Mouse (Mus musculus) testis, postnatal 10 days (tissue): ENCODE measurements around the gene Ptcd2.
"Not testable (repeated sequence)": the region's sequence is repeated elsewhere in the genome, so short reads cannot be mapped to it uniquely, and the experiment has no call there.

Experiments
- DNase-seq: peaks from one replicate; pipeline ENCODE4 v3.0.0; 2021; ENCODE audit warnings: low spot score

The Ptcd2 gene

DNA sequence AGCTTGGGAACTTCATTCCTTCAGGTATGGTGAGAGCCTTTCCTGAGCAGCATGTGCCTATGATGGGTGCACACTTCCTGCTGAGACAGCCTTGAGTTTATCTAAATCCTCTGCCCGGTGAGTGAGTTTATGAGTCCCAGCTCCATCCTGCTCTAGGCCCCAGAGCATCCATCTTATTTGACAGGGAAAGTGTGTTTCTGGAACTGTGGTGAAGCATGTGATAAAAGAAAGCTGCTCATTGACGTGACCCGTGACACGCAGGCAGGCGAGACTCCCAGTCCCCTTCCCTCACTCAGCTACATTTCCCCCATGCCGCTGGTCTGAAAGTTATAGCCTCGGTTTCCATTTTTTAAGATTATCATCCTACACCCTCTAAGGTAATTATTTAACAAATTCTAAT is 11.4 kb upstream of the Ptcd2 start:
- DNase-seq, result no peak

- no peak for DNase-seq
These were observed 10.6 kb upstream of the Ptcd2 start for GRCm38 (mm10) chr13:99355072-99355471.

DNA sequence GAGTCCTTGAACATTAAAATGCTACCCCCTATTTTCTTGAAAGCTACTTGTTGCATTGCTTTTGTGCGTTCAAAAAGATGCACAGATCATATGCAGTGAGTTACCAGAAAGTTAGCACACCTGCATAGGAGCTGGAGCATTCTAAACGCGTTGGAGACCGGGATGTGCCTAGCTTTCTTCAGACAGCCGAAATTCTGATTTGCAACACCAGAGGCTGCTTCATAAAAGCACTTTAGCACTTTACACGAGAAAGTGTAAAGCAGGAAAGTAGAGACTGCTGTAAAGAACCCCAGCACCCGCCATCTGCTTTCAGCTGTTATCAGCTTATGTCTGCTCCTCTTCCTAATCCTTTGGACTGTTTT is 9.0 kb upstream of the Ptcd2 start:
- no peak for DNase-seq

- peak; percentile 89 for DNase-seq
These were observed 8.4 kb upstream of the Ptcd2 start for GRCm38 (mm10) chr13:99352758-99353489.

GRCm38 (mm10) chr13:99351596-99351995 is 7.1 kb upstream of the Ptcd2 start:
- DNase-seq, result no peak

- no peak for DNase-seq
These were observed 6.7 kb upstream of the Ptcd2 start for GRCm38 (mm10) chr13:99351186-99351585.

GRCm38 (mm10) chr13:99350009-99350408 is 5.5 kb upstream of the Ptcd2 start:
- no peak for DNase-seq

- DNase-seq, result no peak
These were observed 468 bp downstream of the Ptcd2 start for GRCm38 (mm10) chr13:99343876-99344598.

GRCm38 (mm10) chr13:99341504-99341903 is 3.0 kb downstream of the Ptcd2 start:
- DNase-seq, result no peak

GRCm38 (mm10) chr13:99337510-99337909 is 7.0 kb downstream of the Ptcd2 start:
- no peak for DNase-seq

DNA sequence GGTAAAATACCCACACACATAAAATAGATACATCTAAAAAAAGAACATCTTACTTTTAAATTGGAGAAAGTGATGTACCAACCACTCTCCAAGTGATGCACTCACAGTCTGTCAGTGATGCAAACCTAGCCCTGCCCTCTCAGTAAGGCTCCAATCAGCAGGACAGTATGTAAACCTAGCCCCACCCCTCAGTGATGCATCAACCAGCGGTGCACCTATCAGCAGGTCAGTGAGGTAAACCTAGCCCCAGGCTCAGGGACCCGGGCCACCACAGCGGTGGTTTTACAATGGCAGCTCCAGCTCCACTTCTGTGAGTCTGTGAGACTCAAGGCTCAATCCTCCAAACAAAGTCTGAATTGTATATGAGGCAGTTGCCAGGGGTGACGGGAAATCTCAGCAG is 13.2 kb downstream of the Ptcd2 start:
- no peak for DNase-seq

- not testable (repeated sequence) for DNase-seq
These were observed 20.2 kb downstream of the Ptcd2 start for GRCm38 (mm10) chr13:99324337-99324685.

DNA sequence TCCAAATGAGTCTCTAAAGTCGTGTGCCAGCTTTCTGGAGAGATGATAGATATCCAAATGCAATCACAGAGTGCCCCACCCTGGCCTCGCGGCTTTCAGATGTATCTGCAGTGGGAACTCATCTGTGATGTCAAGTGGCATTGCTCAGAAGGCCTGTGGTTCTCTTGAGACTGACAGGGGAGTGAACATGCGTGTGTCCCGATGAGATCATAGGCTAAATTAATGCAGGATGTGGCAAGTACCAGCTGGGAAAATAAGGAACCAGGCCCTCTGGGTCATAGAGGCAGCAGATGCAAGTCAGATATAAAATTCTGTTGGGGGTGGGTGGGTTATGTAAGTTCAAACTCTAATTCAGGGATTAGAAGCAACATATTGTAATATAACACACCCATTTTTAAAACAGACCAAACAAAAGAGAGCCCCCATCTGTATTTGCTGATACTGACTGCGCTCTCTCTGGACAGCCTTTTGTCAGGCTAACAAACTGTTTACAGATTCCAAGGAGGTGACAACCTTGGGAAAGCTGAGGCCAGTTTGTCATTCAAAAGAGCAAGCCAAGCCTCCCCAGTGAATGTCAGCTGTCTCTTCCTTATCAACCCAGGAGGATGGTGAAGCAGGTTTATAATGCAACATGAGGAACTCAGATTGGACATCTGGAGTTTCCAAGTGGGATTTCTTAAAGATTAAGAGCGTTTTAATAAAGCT is 20.7 kb downstream of the Ptcd2 start:
- no peak for DNase-seq

DNA sequence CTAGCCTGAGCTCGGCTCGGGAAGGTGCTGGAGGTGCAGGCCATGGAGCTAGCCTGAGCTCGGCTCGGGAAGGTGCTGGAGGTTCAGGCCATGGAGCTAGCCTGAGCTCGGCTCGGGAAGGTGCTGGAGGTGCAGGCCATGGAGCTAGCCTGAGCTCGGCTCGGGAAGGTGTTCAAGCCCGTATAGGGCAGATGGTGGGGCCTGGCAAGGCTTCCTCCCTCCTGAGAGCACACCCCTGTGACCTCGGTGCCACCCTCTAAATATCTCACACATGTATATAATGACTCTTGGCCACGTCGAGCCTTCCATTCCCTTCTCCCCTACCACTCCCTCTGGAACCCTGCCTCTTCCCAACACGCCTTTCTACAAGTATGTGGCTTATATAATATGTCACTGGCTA is 21.6 kb downstream of the Ptcd2 start:
- DNase-seq, result not testable (repeated sequence)

DNA sequence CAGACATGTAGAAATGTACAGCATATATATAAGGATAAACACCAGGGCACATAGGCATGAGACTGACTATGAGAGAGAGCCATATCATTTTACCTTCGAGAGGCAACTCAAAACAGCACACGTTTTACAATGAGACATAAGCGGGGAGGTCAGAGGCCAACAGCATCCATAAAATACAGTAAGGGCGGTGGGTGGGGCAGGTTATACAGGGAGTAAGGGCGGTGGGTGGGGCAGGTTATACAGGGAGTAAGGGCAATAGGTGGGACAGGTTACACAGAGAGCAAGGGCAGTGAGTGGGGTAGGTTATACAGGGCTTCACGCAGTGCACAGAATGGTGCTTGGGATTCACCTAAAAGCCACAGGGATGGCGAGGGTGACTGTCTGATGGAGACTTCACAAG is 24.1 kb downstream of the Ptcd2 start:
- DNase-seq, result no peak

DNA sequence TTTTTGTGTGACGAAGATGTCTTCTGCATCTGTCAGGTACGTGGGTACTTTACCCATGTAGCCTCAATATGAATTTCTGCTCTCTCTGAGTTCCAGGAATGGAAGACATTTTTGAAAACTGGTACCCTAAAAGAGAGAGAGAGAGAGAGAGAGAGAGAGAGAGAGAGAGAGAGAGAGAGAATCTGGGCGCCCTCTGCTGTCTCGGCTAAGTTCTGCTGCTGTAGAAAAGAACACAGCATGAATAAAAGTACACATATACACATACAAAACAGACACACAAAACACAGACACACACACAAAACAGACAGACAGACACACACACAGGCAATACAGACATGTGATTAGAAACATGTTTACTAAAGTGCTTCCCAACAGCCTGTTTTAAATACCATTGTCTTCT is 27.4 kb downstream of the Ptcd2 start:
- DNase-seq, result peak; percentile 77

- no peak for DNase-seq
These were observed 28.1 kb downstream of the Ptcd2 start for GRCm38 (mm10) chr13:99316366-99316765.

GRCm38 (mm10) chr13:99314657-99315181 is 29.8 kb downstream of the Ptcd2 start:
- DNase-seq, result no peak

DNA sequence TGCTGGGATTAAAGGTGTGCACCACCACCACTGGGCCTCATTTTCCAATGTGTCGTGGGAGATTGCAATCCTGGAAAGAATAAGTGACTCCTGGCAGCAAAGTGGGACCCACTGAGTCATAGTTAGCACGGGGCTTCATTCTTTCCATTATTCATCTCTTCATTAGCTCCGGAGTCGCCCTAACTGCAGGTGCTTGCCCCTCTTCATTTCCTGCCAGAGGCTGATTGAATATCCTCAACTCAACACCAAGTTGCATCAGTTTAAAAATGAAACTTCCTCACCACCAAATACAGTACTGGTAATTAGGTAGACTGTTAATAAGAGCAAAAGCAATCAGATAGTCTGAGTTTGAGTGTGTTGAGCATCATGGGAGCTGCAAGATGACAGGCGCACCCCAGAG is 30.4 kb downstream of the Ptcd2 start:
- no peak for DNase-seq

GRCm38 (mm10) chr13:99308393-99308792 is 36.1 kb downstream of the Ptcd2 start:
- DNase-seq, result no peak

DNA sequence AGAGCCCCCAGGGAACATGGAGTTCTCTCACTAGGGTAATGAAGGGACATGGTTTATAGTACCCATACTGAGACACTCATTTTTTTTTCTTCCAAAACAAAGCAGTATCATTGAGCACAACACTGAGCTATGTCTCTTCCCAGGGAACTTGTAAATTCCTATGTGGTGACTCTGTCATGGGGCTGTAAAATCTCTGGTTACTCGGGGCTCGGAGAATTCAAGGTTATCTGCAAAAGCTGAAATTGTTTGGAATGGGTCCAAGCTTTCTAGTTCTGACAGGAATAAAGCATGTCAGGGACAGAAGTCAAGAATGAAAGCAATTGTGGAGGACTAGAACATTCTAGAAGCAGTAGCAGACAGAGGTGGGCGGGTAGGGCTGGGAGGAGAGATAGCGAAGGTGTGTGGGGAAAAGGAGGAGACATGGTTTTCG is 36.6 kb downstream of the Ptcd2 start:
- no peak for DNase-seq

GRCm38 (mm10) chr13:99306164-99306563 is 38.3 kb downstream of the Ptcd2 start:
- DNase-seq, result no peak

- DNase-seq, result no peak
These were observed 39.3 kb downstream of the Ptcd2 start for GRCm38 (mm10) chr13:99305186-99305585.
